Mouse (Mus musculus) cerebellum, postnatal 14 days (tissue): ENCODE measurements at regions not wholly inside any gene's neighbourhood (a gene's known extent, or its start where the extent isn't known, plus 50 kb on each side); places are given as distances from the start of the nearest gene placed in this dataset.

Experiments
- DNase-seq, 2 experiments: peaks; one replicate each; pipeline ENCODE4 v3.0.0; 2021; ENCODE audit warnings: mixed read lengths in 2 of 2

DNA sequence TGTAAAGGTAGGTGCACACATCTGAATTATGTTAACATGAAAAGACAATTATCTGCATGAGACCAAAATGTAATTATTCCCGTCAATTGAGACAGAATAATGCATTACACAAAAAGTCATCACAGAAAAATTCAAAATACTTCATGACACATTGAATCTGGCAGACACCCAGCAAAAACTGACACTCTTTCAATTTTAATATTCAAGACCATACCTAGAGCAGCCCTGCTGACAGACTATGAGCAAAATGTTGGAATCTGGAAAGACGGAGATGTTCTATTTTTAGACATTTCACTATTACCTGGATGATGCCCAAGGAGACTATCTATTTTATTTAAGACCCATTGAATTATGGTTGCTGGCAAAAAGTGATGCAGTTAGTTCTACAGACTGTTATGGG is 1190.4 kb downstream of the Sorcs3 start:
- DNase-seq = no peak

DNA sequence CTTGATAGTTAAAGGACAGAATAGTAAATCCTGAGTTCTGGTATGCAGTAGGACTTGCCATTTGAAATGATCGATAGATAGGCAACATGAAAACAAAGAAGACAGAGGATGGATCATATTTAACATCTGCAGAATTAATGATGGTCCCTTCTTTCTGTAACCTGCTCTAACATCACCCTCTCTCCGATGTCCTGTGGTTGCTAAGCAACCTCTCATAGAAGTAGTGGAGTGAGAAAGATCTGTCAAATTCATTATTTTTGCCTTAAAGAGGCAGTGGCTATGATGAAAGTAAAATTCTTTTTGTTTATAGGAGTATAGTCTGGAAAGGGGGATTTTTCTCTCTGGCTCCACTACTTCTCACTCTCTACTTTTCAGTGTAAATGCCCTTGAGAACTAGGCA is 1209.5 kb downstream of the Sorcs3 start:
- DNase-seq = no peak

DNA sequence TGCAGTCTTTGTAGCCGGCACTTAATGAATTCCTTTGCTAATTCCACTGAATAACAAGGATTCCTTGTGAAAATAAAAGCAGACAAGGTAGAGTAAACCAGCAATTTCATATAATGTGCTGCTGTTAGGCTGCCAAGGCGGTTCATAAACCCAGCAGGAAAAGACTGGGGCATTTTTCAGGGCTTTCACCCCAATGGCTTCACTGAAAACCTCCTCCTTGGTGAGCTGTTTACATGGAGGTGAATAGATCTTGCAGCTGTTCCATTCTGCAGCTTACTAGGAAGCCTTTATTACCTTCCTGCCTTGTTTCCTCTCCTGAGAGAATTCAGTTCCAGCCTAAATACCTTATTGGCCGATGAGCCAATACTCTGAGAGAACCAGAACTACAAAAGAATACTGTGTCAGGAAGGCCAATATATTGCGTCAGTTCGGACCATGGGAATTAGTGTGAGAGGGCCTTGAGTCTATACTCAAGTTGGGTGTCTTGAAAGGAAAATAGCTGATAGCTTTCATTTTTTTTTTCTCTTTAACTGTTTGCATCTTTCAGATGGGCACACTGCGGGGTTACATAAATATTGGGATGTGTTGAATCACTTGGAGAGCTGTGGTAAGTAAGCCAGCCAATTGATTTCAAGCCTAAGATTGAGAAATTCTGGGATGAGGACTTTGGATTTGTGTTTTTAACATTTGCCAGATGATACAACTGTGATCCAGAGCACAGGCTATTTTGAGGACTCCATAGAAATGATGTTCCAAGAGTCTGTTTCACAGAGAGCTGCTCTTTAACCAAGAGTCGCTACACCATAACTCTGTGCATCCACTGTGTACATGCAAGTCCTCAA is 1217.5 kb downstream of the Sorcs3 start:
- DNase-seq = no peak
